Comparison of ENCODE assay signal across 8 mouse cellular contexts in the genomic region with DNA sequence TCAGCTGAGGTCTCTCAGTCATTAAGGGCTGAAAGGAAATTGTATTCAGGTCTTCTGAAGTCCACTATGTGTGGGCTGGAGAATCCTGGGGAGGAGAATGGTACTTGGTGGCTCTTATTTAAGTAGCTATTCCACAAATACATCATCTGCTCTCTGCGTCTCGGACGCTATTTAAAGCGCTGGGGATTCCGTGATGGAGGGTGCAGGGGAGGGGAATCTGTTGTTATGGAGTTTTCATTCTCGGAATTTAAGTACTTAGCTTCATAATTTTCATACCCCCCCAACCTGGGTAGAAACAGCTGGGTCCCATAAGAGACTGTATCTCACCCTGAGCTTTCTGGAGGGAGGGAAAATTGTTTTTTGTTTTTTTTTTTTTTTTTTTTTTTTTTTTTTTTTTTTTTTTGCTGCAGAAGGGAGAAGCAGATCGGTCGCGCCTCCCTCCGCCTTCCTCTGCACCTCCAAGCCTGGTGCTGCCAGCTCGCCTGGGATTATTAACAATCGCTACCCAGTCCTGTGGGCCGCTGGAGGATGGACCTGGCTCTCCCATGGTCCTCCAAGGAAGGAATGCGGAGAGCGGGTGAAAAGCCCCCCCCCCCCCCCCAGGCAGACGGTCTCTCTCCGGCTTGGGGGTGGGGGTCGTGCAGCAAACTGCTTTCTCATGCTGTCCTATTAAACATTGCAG. TPM values are rescaled to one million over a fixed set of nuclear protein-coding genes. Genes with fewer than 3 reads are reported as not detected.
A peak's percentile ranks its signal among the peaks of the same experiment; 100 is the strongest.
DNase-seq lines count a peak whose midpoint lies in the region; ATAC-seq and TF ChIP-seq lines count a peak whose summit lies in the region.

A gene (plus strand): TSS at position 196 of the 682 bp plus-strand sequence.

- peak within 1 kb of the TSS; percentile 63 for H3K4me2 ChIP-seq in neural tube, embryonic 15.5 days

- 7% methylated on average over 18 of the region's 18 CpGs for WGBS in spleen, adult 2 months
- 1% methylated on average over 18 of the region's 18 CpGs for WGBS in neural tube, embryonic 15.5 days

- H3K9ac ChIP-seq in neural tube, embryonic 15.5 days (replicated peaks): peak within 1 kb of the TSS; percentile 70

- DNase-seq in frontal cortex, adult 2 months (ENCODE audit: extremely low spot score in 1 of 2, low spot score in 1 of 2): no peak
- no peak for DNase-seq in frontal cortex, postnatal 10 days (ENCODE audit: low spot score in 2 of 2)
- no peak for DNase-seq in spleen, adult 2 months (ENCODE audit: low read depth in 1 of 2, low spot score in 2 of 2)
- DNase-seq in spleen, adult 12 weeks (ENCODE audit: low spot score): no peak
- no peak for DNase-seq in layer of hippocampus, postnatal 25 days (ENCODE audit: extremely low spot score in 1 of 2, low spot score in 1 of 2)
- DNase-seq in spleen, adult 18-20 months: no peak
- DNase-seq in thymus, adult 18-20 months: no peak

- H3K4me3 ChIP-seq in spleen, adult 2 months (ENCODE audit: extremely low read depth, insufficient read depth, insufficient read length): peak within 1 kb of the TSS; percentile 44; the same call in 1 of the 2 replicates
- peak within 1 kb of the TSS; percentile 66 for H3K4me3 ChIP-seq in neural tube, embryonic 15.5 days (replicated peaks)

- H3K27ac ChIP-seq in spleen, adult 2 months (ENCODE audit: insufficient read depth, low read length): no peak within 1 kb of the TSS
- H3K27ac ChIP-seq in neural tube, embryonic 15.5 days (replicated peaks): peak within 1 kb of the TSS; percentile 94

- TF ChIP-seq CTCF in spleen, adult 2 months (IDR thresholded peaks at IDR 0.05; ENCODE audit: extremely low read depth, insufficient read depth, insufficient read length, insufficient replicate concordance): no peak

- ATAC-seq in neural tube, embryonic 15.5 days (ENCODE audit: low FRiP score): peak; percentile 80

- no peaks in the 10 kb centered on the region for H3K9me3 ChIP-seq in neural tube, embryonic 15.5 days (replicated peaks)

- peaks cover 19% of the 10 kb centered on the region for H3K27me3 ChIP-seq in spleen, adult 2 months (ENCODE audit: control insufficient read depth, insufficient read depth, low read length)
- H3K27me3 ChIP-seq in neural tube, embryonic 15.5 days (replicated peaks): peaks cover 9% of the 10 kb centered on the region; the same call in 1 of the 2 replicates

- peaks cover 7% of the 10 kb centered on the region for H3K4me1 ChIP-seq in spleen, adult 2 months (ENCODE audit: control insufficient read depth, insufficient read depth, insufficient read length)
- H3K4me1 ChIP-seq in neural tube, embryonic 15.5 days: peaks cover 47% of the 10 kb centered on the region

- H3K36me3 ChIP-seq in spleen, adult 2 months (ENCODE audit: control insufficient read depth, insufficient read depth, low read length): no peaks in the 10 kb centered on the region
- H3K36me3 ChIP-seq in neural tube, embryonic 15.5 days: no peaks in the 10 kb centered on the region

- no peak for TF ChIP-seq POLR2A in spleen, adult 2 months (IDR thresholded peaks at IDR 0.05; ENCODE audit: low read depth, low read length)

RNA-seq across cellular contexts. Expression of the gene that starts here (rescaled TPM):
- 13.0 and 14.6 TPM in 2 replicates for polyA plus RNA-seq in frontal cortex, adult 2 months (2012; rRNA removed)
- polyA plus RNA-seq in spleen, adult 2 months (2012; rRNA removed): 0.84 and 0.88 TPM in 2 replicates
- 10 to 100 TPM; 10.9 to 12.4 TPM for total RNA-seq in layer of hippocampus, postnatal 25 days (2021)
- polyA plus RNA-seq in neural tube, embryonic 15.5 days (2015; fragmentation: Nextera tagmentation; extraction: Ambion mirVana): 98.5 and 116 TPM in 2 replicates
